Mouse (Mus musculus): Measurements from ENCODE around the gene Afg3l1.
"Not testable (repeated sequence)": the region's sequence is repeated elsewhere in the genome, so short reads cannot be mapped to it uniquely, and the experiment has no call there.

The Afg3l1 gene

DNA sequence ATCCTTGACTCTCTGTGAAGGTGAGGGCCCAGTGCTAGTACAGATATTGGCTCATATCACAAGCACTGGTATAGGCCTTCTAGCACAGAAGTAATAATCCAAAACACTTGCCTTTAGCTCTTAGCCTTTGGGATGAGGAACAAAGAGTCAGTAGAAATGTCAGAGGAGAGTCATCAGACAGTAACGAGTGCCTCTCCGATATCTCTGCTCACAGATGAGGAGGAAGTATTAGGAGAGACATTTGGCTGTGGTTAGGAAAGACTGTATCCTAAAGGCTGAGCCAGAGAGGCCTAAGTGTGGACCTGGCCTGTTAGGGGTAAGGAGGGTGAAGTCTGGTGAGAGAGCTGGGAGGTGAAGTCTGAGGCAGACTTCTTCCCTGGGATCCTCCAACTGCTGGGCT, 35.9 kb upstream of the Afg3l1 start:
- no peak overlapping the region for H3K4me3 ChIP-seq (replicated peaks; ENCODE audit: low read length)
- peaks cover 35% of the 10 kb centered on the region for H3K4me1 ChIP-seq (replicated peaks; ENCODE audit: low read depth, low read length)
- H3K27me3 ChIP-seq (ENCODE audit: insufficient read depth, low read length) = no peaks in the 10 kb centered on the region
- H3K9me3 ChIP-seq (ENCODE audit: low read length) = no peaks in the 10 kb centered on the region
- no peaks in the 10 kb centered on the region for H3K36me3 ChIP-seq (ENCODE audit: insufficient read depth, low read length)
- TF ChIP-seq CTCF (conservative IDR thresholded peaks at IDR 0.05; ENCODE audit: low read length) (no peak), NANOG (IDR thresholded peaks at IDR 0.05; ENCODE audit: borderline replicate concordance, low read length) (no peak), POU5F1 (IDR thresholded peaks at IDR 0.05; ENCODE audit: borderline replicate concordance, low read length) (no peak)

- H3K4me3 ChIP-seq (replicated peaks; ENCODE audit: low read length) = no peak overlapping the region
- no peaks in the 10 kb centered on the region for H3K27me3 ChIP-seq (ENCODE audit: insufficient read depth, low read length)
- no peaks in the 10 kb centered on the region for H3K9me3 ChIP-seq (ENCODE audit: low read length)
- no peak for TF ChIP-seq NANOG (IDR thresholded peaks at IDR 0.05; ENCODE audit: borderline replicate concordance, low read length)
- no peak for TF ChIP-seq CTCF (conservative IDR thresholded peaks at IDR 0.05; ENCODE audit: low read length)
- no peak for TF ChIP-seq POU5F1 (IDR thresholded peaks at IDR 0.05; ENCODE audit: borderline replicate concordance, low read length)
- no peaks in the 10 kb centered on the region for H3K36me3 ChIP-seq (ENCODE audit: insufficient read depth, low read length)
- peaks cover 40% of the 10 kb centered on the region for H3K4me1 ChIP-seq (replicated peaks; ENCODE audit: low read depth, low read length)
Measured at GRCm38 (mm10) chr8:123442351-123442750, 35.4 kb upstream of the Afg3l1 start.

DNA sequence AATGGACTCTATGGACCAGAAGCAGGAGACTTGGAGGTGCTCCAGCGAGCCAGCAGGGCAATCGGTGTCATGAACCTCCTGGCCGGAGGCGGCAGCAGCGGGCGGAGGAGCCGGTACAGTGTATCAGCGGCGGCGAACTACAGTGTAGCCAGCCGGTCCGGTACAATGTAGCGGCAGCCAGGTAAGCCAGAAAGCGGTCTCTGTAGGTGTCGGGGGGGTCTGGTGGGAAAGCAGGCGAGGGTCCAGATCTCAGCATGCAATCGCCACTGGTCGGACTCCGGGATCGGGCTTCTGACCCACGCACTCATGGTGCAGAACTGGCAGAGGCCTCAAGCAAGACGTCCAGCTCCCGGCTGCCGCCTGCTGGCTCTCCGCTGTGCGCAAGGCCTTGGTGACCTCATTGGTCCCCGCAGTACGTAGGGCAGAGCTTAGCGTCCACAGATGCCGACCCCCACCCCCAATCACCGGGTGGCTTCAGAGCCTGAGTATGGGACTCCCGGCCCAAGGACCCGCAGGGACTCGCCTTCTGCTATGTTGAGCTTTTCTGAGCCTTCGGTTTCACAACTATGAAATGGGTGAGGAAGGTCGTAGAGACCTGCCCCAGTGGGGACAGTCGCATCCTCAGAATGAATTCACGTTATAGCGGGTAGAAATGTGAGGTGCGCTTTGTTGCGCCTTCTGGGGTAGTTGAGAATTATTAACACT, 34.7 kb upstream of the Afg3l1 start:
- Histone ChIP-seq H3K27me3 (ENCODE audit: insufficient read depth, low read length) (no peaks in the 10 kb centered on the region), H3K9me3 (ENCODE audit: low read length) (no peaks in the 10 kb centered on the region), H3K4me3 (replicated peaks; ENCODE audit: low read length) (peak overlapping the region; percentile 86), H3K36me3 (ENCODE audit: insufficient read depth, low read length) (no peaks in the 10 kb centered on the region), H3K4me1 (replicated peaks; ENCODE audit: low read depth, low read length) (peaks cover 47% of the 10 kb centered on the region)
- TF ChIP-seq CTCF (conservative IDR thresholded peaks at IDR 0.05; ENCODE audit: low read length) = peak; percentile 54
- no peak for TF ChIP-seq POU5F1 (IDR thresholded peaks at IDR 0.05; ENCODE audit: borderline replicate concordance, low read length)
- TF ChIP-seq NANOG (IDR thresholded peaks at IDR 0.05; ENCODE audit: borderline replicate concordance, low read length) = no peak

GRCm38 (mm10) chr8:123443576-123443921, 34.2 kb upstream of the Afg3l1 start:
- no peak for TF ChIP-seq POU5F1 (IDR thresholded peaks at IDR 0.05; ENCODE audit: borderline replicate concordance, low read length)
- TF ChIP-seq CTCF (conservative IDR thresholded peaks at IDR 0.05; ENCODE audit: low read length) = no peak
- no peak for TF ChIP-seq NANOG (IDR thresholded peaks at IDR 0.05; ENCODE audit: borderline replicate concordance, low read length)
- Histone ChIP-seq H3K9me3 (ENCODE audit: low read length) (no peaks in the 10 kb centered on the region), H3K27me3 (ENCODE audit: insufficient read depth, low read length) (no peaks in the 10 kb centered on the region), H3K4me1 (replicated peaks; ENCODE audit: low read depth, low read length) (peaks cover 52% of the 10 kb centered on the region), H3K4me3 (replicated peaks; ENCODE audit: low read length) (peak overlapping the region; percentile 86), H3K36me3 (ENCODE audit: insufficient read depth, low read length) (no peaks in the 10 kb centered on the region)

- peak overlapping the region; percentile 86; the same call in 1 of the 2 replicates for H3K4me3 ChIP-seq (replicated peaks; ENCODE audit: low read length)
- no peaks in the 10 kb centered on the region for H3K9me3 ChIP-seq (ENCODE audit: low read length)
- peaks cover 2% of the 10 kb centered on the region for H3K36me3 ChIP-seq (ENCODE audit: insufficient read depth, low read length)
- no peaks in the 10 kb centered on the region for H3K27me3 ChIP-seq (ENCODE audit: insufficient read depth, low read length)
- peaks cover 58% of the 10 kb centered on the region for H3K4me1 ChIP-seq (replicated peaks; ENCODE audit: low read depth, low read length)
- TF ChIP-seq POU5F1 (IDR thresholded peaks at IDR 0.05; ENCODE audit: borderline replicate concordance, low read length) (no peak), NANOG (IDR thresholded peaks at IDR 0.05; ENCODE audit: borderline replicate concordance, low read length) (no peak), CTCF (conservative IDR thresholded peaks at IDR 0.05; ENCODE audit: low read length) (no peak)
Measured at GRCm38 (mm10) chr8:123444131-123444530, 33.6 kb upstream of the Afg3l1 start.

DNA sequence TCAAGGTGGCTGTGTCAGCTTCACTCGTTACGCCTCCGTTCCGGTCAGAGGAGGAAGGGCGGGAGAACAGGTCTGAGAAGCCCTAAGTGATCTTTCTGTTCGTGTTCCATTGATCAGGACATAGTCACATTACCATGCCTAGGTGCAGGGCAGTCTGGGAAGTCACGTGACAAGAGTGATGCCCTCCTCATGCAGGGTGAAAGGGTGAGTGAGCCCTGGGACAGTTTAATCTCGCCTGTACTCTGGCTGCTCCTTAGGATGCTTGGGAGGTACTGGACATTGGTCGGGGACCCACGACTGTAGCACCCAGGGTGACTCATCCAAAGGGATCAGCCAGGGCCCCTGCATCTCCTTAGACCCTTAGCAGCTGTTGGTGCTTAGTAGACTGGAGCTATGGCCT, 31.7 kb upstream of the Afg3l1 start:
- H3K27me3 ChIP-seq (ENCODE audit: insufficient read depth, low read length) = no peaks in the 10 kb centered on the region
- TF ChIP-seq POU5F1 (IDR thresholded peaks at IDR 0.05; ENCODE audit: borderline replicate concordance, low read length) (no peak), CTCF (conservative IDR thresholded peaks at IDR 0.05; ENCODE audit: low read length) (no peak), NANOG (IDR thresholded peaks at IDR 0.05; ENCODE audit: borderline replicate concordance, low read length) (no peak)
- H3K4me1 ChIP-seq (replicated peaks; ENCODE audit: low read depth, low read length) = peaks cover 68% of the 10 kb centered on the region
- H3K9me3 ChIP-seq (ENCODE audit: low read length) = no peaks in the 10 kb centered on the region
- H3K36me3 ChIP-seq (ENCODE audit: insufficient read depth, low read length) = peaks cover 19% of the 10 kb centered on the region
- H3K4me3 ChIP-seq (replicated peaks; ENCODE audit: low read length) = peak overlapping the region; percentile 60

- H3K4me3 ChIP-seq (replicated peaks; ENCODE audit: low read length) = peak overlapping the region; percentile 60
- no peaks in the 10 kb centered on the region for H3K27me3 ChIP-seq (ENCODE audit: insufficient read depth, low read length)
- H3K4me1 ChIP-seq (replicated peaks; ENCODE audit: low read depth, low read length) = peaks cover 68% of the 10 kb centered on the region
- peaks cover 27% of the 10 kb centered on the region for H3K36me3 ChIP-seq (ENCODE audit: insufficient read depth, low read length)
- no peak for TF ChIP-seq NANOG (IDR thresholded peaks at IDR 0.05; ENCODE audit: borderline replicate concordance, low read length)
- TF ChIP-seq POU5F1 (IDR thresholded peaks at IDR 0.05; ENCODE audit: borderline replicate concordance, low read length) = no peak
- no peak for TF ChIP-seq CTCF (conservative IDR thresholded peaks at IDR 0.05; ENCODE audit: low read length)
- no peaks in the 10 kb centered on the region for H3K9me3 ChIP-seq (ENCODE audit: low read length)
Measured at GRCm38 (mm10) chr8:123446799-123447198, 30.9 kb upstream of the Afg3l1 start.

DNA sequence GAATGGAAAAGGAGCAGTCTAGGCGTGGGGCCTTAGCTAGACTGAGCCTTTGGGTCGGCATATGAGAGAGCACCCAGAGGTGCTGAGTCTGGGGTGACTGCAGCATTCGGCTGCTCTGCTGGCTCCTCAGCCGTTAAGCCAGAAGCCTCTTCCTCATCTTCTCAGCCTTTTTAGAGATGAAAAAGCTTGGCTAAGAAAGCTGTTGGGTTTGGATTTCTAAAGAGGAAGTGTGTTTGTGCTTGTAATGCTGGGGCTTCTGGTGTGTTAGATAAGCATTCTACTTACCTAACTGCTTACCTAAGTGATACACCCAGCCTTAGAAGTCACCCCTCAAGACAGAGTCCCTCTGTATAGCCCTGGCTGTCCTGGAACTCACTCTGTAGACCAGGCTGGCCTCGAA, 26.9 kb upstream of the Afg3l1 start:
- Histone ChIP-seq H3K36me3 (ENCODE audit: insufficient read depth, low read length) (peaks cover 49% of the 10 kb centered on the region), H3K4me1 (replicated peaks; ENCODE audit: low read depth, low read length) (peaks cover 75% of the 10 kb centered on the region), H3K4me3 (replicated peaks; ENCODE audit: low read length) (no peak overlapping the region), H3K27me3 (ENCODE audit: insufficient read depth, low read length) (no peaks in the 10 kb centered on the region), H3K9me3 (ENCODE audit: low read length) (0 out of 2 replicates have a peak, but pooled peaks cover 5% of the 10 kb centered on the region)
- TF ChIP-seq POU5F1 (IDR thresholded peaks at IDR 0.05; ENCODE audit: borderline replicate concordance, low read length) = no peak
- no peak for TF ChIP-seq NANOG (IDR thresholded peaks at IDR 0.05; ENCODE audit: borderline replicate concordance, low read length)
- TF ChIP-seq CTCF (conservative IDR thresholded peaks at IDR 0.05; ENCODE audit: low read length) = no peak

DNA sequence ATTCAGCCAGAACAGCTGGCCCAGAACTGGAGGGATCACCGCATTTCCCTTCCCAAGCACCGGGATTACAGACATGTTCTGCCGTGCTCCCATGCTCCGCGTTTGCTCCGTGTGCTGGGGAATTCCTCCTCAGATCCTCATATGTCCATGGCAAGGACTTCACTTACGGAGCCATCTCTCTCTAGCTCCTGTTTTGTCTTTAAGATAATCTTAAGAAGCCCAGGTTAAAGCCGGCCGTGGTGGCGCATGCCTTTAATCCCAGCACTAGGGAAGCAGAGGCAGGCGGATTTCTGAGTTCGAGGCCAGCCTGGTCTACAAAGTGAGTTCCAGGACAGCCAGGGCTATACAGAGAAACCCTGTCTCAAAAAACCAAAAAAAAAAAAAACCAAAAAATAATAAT, 26.0 kb upstream of the Afg3l1 start:
- not testable (repeated sequence) for H3K4me3 ChIP-seq (replicated peaks; ENCODE audit: low read length)

More for the DNA sequence above, 26.0 kb upstream of the Afg3l1 start:
- H3K36me3 ChIP-seq (ENCODE audit: insufficient read depth, low read length) = peaks cover 58% of the 10 kb centered on the region
- H3K27me3 ChIP-seq (ENCODE audit: insufficient read depth, low read length); H3K9me3 ChIP-seq (ENCODE audit: low read length): not testable (repeated sequence)
- peaks cover 74% of the 10 kb centered on the region for H3K4me1 ChIP-seq (replicated peaks; ENCODE audit: low read depth, low read length)
